Mouse (Mus musculus) kidney, embryonic 15.5 days (tissue): ENCODE data around the gene Iqcc. TPM values are rescaled to one million over a fixed set of nuclear protein-coding genes. Genes with fewer than 3 reads are reported as not detected.
A peak's percentile ranks its signal among the peaks of the same experiment; 100 is the strongest.

Source experiments
- ATAC-seq: fragments of 200-750 bp; cut with Nextera tagmentation; replicated peaks from 2 replicates; pipeline ENCODE4 v1.8.0; 2017; ENCODE audit warnings: moderate TSS enrichment; ENCODE audit not compliant: low FRiP score
- H3K27ac ChIP-seq: fragments of 300-500 bp; sonication (generic); 2 replicates; pipeline ENCODE4 v1.5.1; 2015; ENCODE audit warnings: mild to moderate bottlenecking, inconsistent platforms
- H3K27me3 ChIP-seq: fragments of 300-500 bp; sonication (generic); 2 replicates; pipeline ENCODE4 v1.6.1; 2015; ENCODE audit warnings: inconsistent platforms
- H3K36me3 ChIP-seq: fragments of 300-500 bp; sonication (generic); 2 replicates; pipeline ENCODE4 v1.6.1; 2015; ENCODE audit warnings: inconsistent platforms
- H3K4me1 ChIP-seq: fragments of 300-500 bp; sonication (generic); 2 replicates; pipeline ENCODE4 v1.6.1; 2015; ENCODE audit warnings: inconsistent platforms
- H3K4me2 ChIP-seq: fragments of 300-500 bp; sonication (generic); 2 replicates; pipeline ENCODE4 v1.6.1; 2015; ENCODE audit warnings: moderate library complexity, mild to moderate bottlenecking, inconsistent platforms
- H3K4me3 ChIP-seq: fragments of 300-500 bp; sonication (generic); replicated peaks from 2 replicates; pipeline ENCODE4 v1.5.1; 2015; ENCODE audit warnings: mild to moderate bottlenecking, inconsistent platforms
- H3K9ac ChIP-seq: fragments of 300-500 bp; sonication (generic); 2 replicates; pipeline ENCODE4 v1.6.1; 2015; ENCODE audit warnings: mild to moderate bottlenecking, inconsistent platforms
- H3K9me3 ChIP-seq: fragments of 300-500 bp; sonication (generic); replicated peaks from 2 replicates; pipeline ENCODE4 v1.6.1; 2016; ENCODE audit warnings: inconsistent platforms
- WGBS: fragments of 180-500 bp; shearing (Covaris S2); methylation state at CpG from one replicate; pipeline ENCODE4 v1.1.7; 2015; ENCODE audit warnings: mixed read lengths; 5-methylcytosine and 5-hydroxymethylcytosine counted together
- polyA plus RNA-seq: library from polyadenylated mRNA; unstranded; fragments of >200 nt; fragmentation: Nextera tagmentation; extraction: Ambion mirVana; gene quantifications from 2 replicates; pipeline ENCODE4 v1.2.1, GENCODE M21; 2015

The Iqcc gene
- polyA plus RNA-seq, 1 experiment from 2014 or later = 29.4 TPM

DNA sequence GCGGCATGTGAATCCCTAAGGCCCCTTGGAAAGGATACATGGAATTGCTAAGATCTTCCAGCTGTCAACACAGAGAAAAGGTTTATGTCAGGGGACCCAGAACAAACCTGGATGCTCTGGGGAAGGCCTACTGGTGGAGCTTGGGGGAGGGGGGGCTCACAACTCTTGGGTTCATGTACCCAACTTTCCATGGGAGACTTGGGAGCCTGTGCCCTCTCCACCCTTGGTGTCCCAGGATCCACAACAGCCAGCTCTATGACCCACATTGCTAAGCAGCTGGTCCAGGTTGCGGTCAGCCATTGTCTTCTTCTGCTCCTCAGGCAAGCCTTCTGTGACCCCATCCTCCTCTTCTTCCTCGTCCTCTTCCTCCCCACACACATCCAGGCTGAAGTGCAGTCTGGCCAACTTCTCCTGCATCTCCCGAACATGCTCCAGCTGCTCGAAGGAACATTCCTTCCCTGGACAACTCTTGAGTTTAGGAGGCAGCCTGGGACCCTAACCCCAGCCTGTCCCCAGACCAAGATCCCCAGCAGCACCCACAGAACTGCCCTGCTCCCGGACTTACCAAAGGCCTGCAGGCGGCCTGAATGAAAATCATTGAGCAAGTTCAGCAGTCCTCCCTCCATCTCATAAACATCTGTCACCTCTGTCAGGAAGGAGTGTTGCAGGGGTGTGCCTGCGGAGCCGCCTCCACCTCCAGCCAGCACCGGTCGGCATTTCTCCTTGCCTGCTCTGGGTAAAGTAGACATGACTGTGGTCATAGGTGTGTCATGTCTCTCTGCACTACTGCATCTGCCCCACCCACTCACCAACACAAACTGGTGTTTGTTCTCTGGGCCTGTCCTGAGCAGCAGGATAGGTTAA is 1.8 kb upstream of the Iqcc start:
- 83% methylated on average over 11 of the region's 11 CpGs for WGBS
- H3K4me2 ChIP-seq = peak overlapping the region; percentile 11; the same call in 1 of the 2 replicates
- H3K9ac ChIP-seq = no peak overlapping the region
- ATAC-seq = no peak
- H3K9me3 ChIP-seq = no peaks in the 10 kb centered on the region
- H3K27me3 ChIP-seq = no peaks in the 10 kb centered on the region
- H3K27ac ChIP-seq = peak overlapping the region; percentile 57
- 0 out of 2 replicates have a peak overlapping the region, but pooled peaks have one; percentile 3 for H3K4me3 ChIP-seq
- H3K4me1 ChIP-seq = peaks cover 51% of the 10 kb centered on the region
- H3K36me3 ChIP-seq = peaks cover 22% of the 10 kb centered on the region

DNA sequence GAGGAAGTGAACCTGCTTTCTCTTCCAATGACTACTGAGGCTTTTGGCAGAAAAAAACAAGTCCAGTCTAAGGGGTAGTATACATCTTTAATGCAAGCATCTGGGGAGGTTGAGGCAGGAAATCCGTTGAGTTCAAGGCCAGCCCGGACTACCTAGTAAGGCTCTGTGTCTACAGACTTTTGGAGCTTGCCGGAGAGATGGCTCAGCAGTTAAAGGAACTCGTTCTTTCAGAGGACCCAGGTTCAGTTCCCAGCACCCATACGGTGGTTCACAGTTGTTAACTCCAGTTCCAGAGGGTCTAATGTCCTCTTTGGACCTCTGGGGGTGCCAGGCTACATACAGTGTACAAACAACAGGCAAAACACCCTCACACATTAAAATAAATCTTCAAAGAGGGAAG is 868 bp downstream of the Iqcc start:
- Histone ChIP-seq H3K27ac (peak overlapping the region; percentile 88; the same call in 1 of the 2 replicates), H3K36me3 (peaks cover 22% of the 10 kb centered on the region), H3K4me2 (peak overlapping the region; percentile 86), H3K9me3 (no peaks in the 10 kb centered on the region), H3K4me3 (peak overlapping the region; percentile 73), H3K9ac (peak overlapping the region; percentile 76), H3K27me3 (no peaks in the 10 kb centered on the region), H3K4me1 (peaks cover 34% of the 10 kb centered on the region)
- no peak for ATAC-seq
- WGBS = 96% methylated on average over 5 of the region's 5 CpGs

DNA sequence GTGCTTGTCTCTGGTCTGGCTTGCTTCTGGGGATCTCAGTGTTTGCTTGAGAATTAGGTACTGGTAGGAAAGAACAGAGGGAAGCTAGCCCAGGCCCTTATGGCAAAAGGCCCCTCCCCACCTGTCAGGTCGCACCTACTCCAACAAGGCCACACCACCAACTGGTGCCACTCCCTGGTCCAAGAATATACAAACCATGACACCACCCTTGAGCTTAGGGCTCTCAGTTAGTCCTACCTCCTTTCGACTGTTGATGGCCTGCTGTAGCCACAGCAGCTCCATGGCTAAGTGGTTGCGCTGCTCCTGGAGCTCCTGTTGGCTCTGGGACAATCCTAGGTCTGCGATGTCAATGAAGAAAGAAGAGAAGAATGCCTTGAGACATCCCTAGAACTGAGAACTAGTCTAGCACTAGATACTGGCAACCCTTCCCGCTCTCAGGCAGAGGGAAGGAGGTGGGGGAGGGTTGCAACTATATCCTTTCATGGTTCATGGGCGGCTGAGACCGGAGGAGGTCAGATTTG is 1.7 kb downstream of the Iqcc start:
- Histone ChIP-seq H3K4me2 (no peak overlapping the region), H3K36me3 (peaks cover 22% of the 10 kb centered on the region), H3K4me1 (peaks cover 26% of the 10 kb centered on the region), H3K27me3 (no peaks in the 10 kb centered on the region), H3K9me3 (no peaks in the 10 kb centered on the region), H3K27ac (no peak overlapping the region), H3K9ac (no peak overlapping the region), H3K4me3 (no peak overlapping the region)
- no peak for ATAC-seq
- WGBS = 75% methylated on average over 7 of the region's 7 CpGs

DNA sequence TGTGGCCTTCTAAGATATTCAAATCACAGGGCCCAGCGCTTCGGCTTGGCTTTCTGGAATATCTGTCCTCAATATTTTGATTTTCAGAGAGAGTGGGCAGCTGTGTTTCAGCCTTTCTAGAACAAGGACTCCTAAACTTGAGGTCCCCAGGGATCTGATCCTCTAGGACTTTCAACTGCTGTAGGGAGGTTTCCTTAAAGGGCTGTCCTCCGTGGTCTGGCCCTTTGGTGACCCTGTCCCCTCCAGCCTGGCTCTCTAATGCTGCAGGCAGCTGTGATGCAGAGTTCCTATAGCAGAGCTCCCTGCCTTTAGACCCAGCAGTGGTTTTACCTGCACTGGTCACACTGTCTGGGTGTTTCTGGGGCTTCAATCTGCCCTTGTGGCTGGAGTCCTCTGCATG is 2.3 kb downstream of the Iqcc start:
- no peak overlapping the region for H3K4me2 ChIP-seq
- no peak for ATAC-seq
- H3K27ac ChIP-seq = no peak overlapping the region
- no peaks in the 10 kb centered on the region for H3K27me3 ChIP-seq
- H3K9me3 ChIP-seq = no peaks in the 10 kb centered on the region
- whole genome bisulfite sequencing = 90% methylated on average over 3 of the region's 3 CpGs
- peaks cover 22% of the 10 kb centered on the region for H3K36me3 ChIP-seq
- H3K4me3 ChIP-seq = no peak overlapping the region
- no peak overlapping the region for H3K9ac ChIP-seq
- H3K4me1 ChIP-seq = peaks cover 26% of the 10 kb centered on the region

DNA sequence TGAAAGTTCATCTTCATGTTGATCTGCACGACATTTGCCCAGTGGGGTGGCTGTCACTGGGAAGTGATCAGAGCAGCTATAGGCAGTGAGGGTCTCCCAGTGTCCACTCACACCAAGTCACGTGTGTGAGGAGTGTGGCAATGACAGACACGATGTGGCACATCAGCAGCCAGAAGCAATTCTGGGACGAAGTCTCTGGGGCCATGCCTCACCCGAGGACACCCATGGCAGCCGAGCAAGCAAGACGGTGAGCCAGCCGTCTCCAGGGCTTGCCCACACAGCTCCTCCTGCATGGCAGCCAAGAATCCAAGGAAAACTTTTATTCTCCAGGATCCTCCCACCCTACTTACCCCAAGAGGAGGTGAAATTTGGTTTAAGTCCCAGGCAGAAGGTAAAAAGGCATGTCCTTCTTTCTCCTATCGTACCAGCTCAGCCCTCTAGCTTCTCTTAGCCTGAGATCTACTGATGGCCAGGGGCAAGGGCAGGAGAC is 3.1 kb downstream of the Iqcc start:
- ATAC-seq = no peak
- H3K27ac ChIP-seq = no peak overlapping the region
- H3K36me3 ChIP-seq = peaks cover 22% of the 10 kb centered on the region
- no peak overlapping the region for H3K4me2 ChIP-seq
- WGBS = 86% methylated on average over 9 of the region's 9 CpGs
- no peaks in the 10 kb centered on the region for H3K27me3 ChIP-seq
- no peaks in the 10 kb centered on the region for H3K9me3 ChIP-seq
- H3K4me1 ChIP-seq = peaks cover 24% of the 10 kb centered on the region
- no peak overlapping the region for H3K4me3 ChIP-seq
- no peak overlapping the region for H3K9ac ChIP-seq

DNA sequence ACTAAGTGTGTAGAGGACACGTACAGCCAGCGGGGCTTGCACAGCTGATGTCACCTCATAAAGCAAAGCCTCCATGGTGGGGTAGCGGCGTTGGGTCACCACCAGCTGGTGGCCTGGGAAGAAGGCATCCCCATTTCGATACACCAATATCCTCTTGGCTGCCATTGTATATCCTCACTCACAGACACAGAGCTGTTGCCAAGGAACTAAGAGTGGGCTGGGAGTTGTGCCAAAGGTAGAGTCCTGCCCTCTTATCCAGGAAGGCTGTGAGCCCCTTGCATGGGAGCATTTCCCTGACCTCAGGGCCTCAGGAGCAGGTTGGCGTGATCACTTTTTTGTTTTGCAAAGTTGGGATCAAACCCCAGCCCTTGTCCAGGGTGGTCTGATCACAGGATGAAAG is 4.8 kb downstream of the Iqcc start, which contains the start of gene Dcdc2b:
Dcdc2b (minus strand) TSS at position 165 of the 400 bp plus-strand sequence.
- no peak within 1 kb of the TSS for H3K9ac ChIP-seq
- H3K27ac ChIP-seq = no peak within 1 kb of the TSS
- H3K9me3 ChIP-seq = no peaks in the 10 kb centered on the region
- ATAC-seq = no peak
- H3K27me3 ChIP-seq = no peaks in the 10 kb centered on the region
- no peak within 1 kb of the TSS for H3K4me2 ChIP-seq
- 86% methylated on average over 6 of the region's 6 CpGs for WGBS
- H3K36me3 ChIP-seq = peaks cover 32% of the 10 kb centered on the region
- peaks cover 18% of the 10 kb centered on the region for H3K4me1 ChIP-seq
- no peak within 1 kb of the TSS for H3K4me3 ChIP-seq

DNA sequence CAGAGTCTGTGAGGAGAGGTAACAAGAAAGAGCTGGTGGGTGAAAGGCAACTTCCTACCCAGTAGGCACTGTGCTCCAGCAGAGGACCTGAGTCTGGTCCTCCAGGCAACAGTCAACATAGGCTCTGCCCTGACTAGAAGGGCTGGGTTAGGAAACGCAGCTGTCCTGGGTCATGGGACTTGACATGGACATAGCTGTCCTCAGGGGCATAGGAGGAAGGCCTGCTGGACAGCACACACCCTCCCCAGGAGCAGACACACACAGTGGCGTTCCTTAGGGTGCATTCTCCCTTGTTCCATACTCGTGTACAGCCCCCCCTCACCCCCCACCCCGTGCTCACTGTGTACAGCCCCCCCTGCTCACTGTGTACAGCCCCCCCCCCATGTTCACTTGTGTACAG is 8.4 kb downstream of the Iqcc start:
- H3K4me1 ChIP-seq = 0 out of 2 replicates have a peak, but pooled peaks cover 3% of the 10 kb centered on the region
- H3K36me3 ChIP-seq = peaks cover 40% of the 10 kb centered on the region
- H3K4me2 ChIP-seq = no peak overlapping the region
- ATAC-seq = no peak; the same call in 1 of the 2 replicates
- no peak overlapping the region for H3K27ac ChIP-seq
- 67% methylated on average over 4 of the region's 4 CpGs for WGBS
- H3K27me3 ChIP-seq = no peaks in the 10 kb centered on the region
- no peak overlapping the region for H3K9ac ChIP-seq
- H3K4me3 ChIP-seq = no peak overlapping the region
- H3K9me3 ChIP-seq = no peaks in the 10 kb centered on the region

DNA sequence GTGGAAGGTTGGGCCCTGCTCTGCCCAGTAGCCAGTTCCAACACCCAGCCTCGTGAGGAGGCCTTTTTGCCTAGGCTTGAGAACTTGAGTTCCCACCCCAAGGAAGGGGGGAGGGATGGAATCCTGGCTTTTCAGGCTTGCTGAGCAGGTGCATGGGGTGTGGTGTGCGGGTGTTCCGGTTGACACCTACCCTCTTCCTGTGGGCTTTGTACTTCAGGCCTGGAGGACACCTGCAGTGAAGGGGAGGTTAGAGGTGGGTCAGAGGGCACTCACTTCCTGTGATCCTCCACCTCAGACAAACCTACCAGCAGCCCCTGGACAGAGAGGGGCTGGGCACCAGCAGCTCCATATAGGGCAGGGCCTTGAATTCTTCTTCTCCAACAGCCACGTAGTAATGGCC is 8.9 kb downstream of the Iqcc start:
- no peak overlapping the region for H3K4me2 ChIP-seq
- 0 out of 2 replicates have a peak overlapping the region, but pooled peaks have one; percentile 22 for H3K9ac ChIP-seq
- H3K9me3 ChIP-seq = no peaks in the 10 kb centered on the region
- no peak overlapping the region for H3K27ac ChIP-seq
- ATAC-seq = 0 out of 2 replicates have a peak, but pooled peaks have one; percentile 31
- WGBS = 65% methylated on average over 4 of the region's 4 CpGs
- 0 out of 2 replicates have a peak, but pooled peaks cover 3% of the 10 kb centered on the region for H3K4me1 ChIP-seq
- peaks cover 43% of the 10 kb centered on the region for H3K36me3 ChIP-seq
- no peaks in the 10 kb centered on the region for H3K27me3 ChIP-seq
- H3K4me3 ChIP-seq = no peak overlapping the region

DNA sequence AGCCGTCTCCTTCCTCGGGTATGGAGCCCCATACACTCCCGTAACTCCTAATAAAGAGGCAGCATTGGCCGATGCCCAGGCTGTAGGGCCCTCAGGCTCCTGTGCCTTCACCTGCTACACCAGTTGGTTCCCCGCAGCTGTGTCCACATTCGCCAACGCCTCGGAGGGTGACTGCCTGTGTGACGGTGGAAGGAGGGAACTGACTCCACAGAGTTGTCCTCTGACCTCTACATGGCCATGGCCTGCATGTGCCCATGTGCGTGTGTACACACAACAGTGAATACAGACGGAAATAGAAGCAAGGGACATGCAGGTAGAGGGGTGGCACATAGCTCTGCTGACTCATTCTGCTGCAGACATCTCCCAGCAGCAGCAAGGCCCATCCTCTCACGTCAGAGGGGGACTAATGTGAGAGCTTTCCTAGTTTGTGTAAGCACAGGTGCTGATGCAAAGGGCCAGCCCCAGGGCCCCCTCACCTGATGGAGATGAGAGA is 9.7 kb downstream of the Iqcc start:
- 0 out of 2 replicates have a peak, but pooled peaks have one; percentile 13 for ATAC-seq

DNA sequence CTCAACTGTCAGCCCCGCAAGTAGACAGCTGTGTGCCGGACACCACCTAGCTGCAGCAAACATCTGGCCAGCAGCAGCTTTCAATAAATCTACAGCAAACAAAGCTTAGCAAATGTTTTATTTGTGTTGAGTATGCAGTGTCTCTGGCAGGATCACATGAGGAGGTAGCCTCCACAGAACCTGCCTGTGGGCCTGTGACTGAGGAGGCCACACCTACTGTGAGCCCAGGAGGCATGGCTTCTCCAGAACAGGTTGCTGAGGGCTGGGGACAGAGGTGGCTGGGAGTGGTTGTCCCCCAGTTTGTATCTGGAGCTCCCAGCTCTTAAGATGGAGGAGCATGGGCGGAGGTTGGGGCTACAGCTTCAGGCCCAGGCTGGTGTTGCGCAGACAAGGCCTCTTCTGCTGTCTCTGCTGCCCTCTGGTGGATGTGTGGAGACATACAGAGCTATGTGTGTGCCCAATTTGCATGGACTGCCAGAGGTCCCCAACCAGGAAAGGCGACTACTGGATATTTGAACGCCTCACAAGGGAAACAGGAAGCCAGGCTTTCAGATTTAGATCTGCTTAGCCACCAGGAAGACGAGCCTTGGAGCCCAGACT is 10.4 kb downstream of the Iqcc start:
- peak; percentile 73; the same call in 1 of the 2 replicates for ATAC-seq
- WGBS = 33% methylated on average over 7 of the region's 7 CpGs
- H3K27ac ChIP-seq = no peak overlapping the region

More for the DNA sequence above, 9.7 kb downstream of the Iqcc start:
- H3K27me3 ChIP-seq = no peaks in the 10 kb centered on the region
- no peak overlapping the region for H3K9ac ChIP-seq
- H3K4me1 ChIP-seq = 0 out of 2 replicates have a peak, but pooled peaks cover 3% of the 10 kb centered on the region
- no peak overlapping the region for H3K4me2 ChIP-seq
- 82% methylated on average over 12 of the region's 12 CpGs for WGBS
- H3K9me3 ChIP-seq = no peaks in the 10 kb centered on the region
- no peak overlapping the region for H3K4me3 ChIP-seq
- no peak overlapping the region for H3K27ac ChIP-seq
- peaks cover 51% of the 10 kb centered on the region for H3K36me3 ChIP-seq

DNA sequence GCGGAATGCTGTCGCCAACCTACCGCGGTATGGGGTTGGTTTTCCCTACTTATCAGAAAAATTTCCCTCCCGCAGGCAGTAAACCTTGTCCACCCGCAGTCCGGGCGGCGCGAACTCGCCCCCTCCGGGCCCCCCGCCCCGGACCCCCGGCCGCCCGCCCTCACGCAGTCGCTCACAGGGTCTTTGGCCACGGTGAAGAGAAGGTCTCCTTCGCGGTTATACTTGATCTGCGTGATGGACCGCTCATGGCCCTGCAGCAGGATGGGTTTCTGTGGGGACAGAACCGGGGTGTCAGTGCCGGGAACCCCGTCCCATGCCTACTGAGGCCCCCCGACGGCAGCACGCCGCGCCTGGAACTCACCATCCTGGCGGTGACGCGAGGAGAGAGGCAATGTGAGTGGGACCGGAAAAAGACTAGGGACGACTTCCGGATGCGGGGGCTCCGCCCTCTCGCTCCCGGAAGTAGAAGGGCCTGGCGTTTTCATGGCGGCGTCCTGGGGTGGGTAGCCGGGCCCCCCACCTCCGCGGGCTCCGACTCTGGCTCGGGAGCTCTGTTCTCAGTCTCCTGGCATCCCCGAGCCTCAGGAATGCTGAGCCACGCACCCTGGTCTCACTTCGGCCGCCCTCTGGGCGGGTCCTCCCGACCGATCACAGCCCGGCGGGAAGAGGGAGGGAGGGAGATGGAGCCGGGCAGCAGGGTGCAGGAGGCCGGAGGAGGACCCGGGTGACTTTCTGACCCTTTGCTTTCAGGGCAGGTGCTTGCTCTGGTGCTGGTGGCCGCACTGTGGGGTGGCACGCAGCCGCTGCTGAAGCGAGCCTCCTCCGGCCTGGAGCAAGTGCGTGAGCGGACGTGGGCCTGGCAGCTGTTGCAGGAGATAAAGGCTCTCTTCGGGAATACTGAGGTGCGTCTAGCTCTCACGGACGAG is 18.4 kb downstream of the Iqcc start, which contains the start of the genes Eif3i and Tmem234:
Eif3i (minus strand) TSS at position 416 of the 926 bp plus-strand sequence.
Tmem234 (plus strand) TSS at position 436 of the 926 bp plus-strand sequence.
- H3K9me3 ChIP-seq = no peaks in the 10 kb centered on the region
- no peaks in the 10 kb centered on the region for H3K27me3 ChIP-seq
- H3K36me3 ChIP-seq = peaks cover 71% of the 10 kb centered on the region
- peaks cover 30% of the 10 kb centered on the region for H3K4me1 ChIP-seq
- H3K9ac ChIP-seq = peak within 1 kb of the TSS; percentile 96
- peak within 1 kb of the TSS; percentile 84 for H3K27ac ChIP-seq
- peak within 1 kb of the TSS; percentile 96 for H3K4me3 ChIP-seq
- WGBS = under 1% methylated on average over 74 of the region's 74 CpGs
- H3K4me2 ChIP-seq = peak within 1 kb of the TSS; percentile 84
- ATAC-seq = peak; percentile 89

More for the DNA sequence above, 10.4 kb downstream of the Iqcc start:
- H3K27me3 ChIP-seq = no peaks in the 10 kb centered on the region
- H3K36me3 ChIP-seq = peaks cover 58% of the 10 kb centered on the region
- no peaks in the 10 kb centered on the region for H3K9me3 ChIP-seq
- 0 out of 2 replicates have a peak, but pooled peaks cover 3% of the 10 kb centered on the region for H3K4me1 ChIP-seq
- H3K9ac ChIP-seq = no peak overlapping the region
- H3K4me2 ChIP-seq = no peak overlapping the region
- H3K4me3 ChIP-seq = no peak overlapping the region
